Mouse (Mus musculus) midbrain, embryonic 14.5 days (tissue): Measurements from ENCODE around the gene Sec1. TPM values are rescaled to one million over a fixed set of nuclear protein-coding genes. Genes with fewer than 3 reads are reported as not detected.

Source experiments
- ATAC-seq: fragments of 200-750 bp; cut with Nextera tagmentation; 2 replicates; pipeline ENCODE4 v1.8.0; 2017; ENCODE audit warnings: moderate number of reproducible peaks, moderate library complexity; ENCODE audit not compliant: low FRiP score, low TSS enrichment
- DNase-seq: peaks from one replicate; pipeline ENCODE4 v3.0.0-alpha.2; 2015
- H3K27ac ChIP-seq: fragments of 300-500 bp; sonication (generic); replicated peaks from 2 replicates; pipeline ENCODE4 v1.5.1; 2014; ENCODE audit warnings: mild to moderate bottlenecking, low read depth, low read length, moderate library complexity
- H3K27me3 ChIP-seq: fragments of 300-500 bp; sonication (generic); 2 replicates; pipeline ENCODE4 v1.6.1; 2014; ENCODE audit warnings: low read length, control low read depth, mixed read lengths; ENCODE audit not compliant: control insufficient read depth, insufficient read depth
- H3K36me3 ChIP-seq: fragments of 300-500 bp; sonication (generic); 2 replicates; pipeline ENCODE4 v1.6.1; 2014; ENCODE audit warnings: low read length, control low read depth; ENCODE audit not compliant: control insufficient read depth, insufficient read depth
- H3K4me1 ChIP-seq: fragments of 300-500 bp; sonication (generic); 2 replicates; pipeline ENCODE4 v1.6.1; 2014; ENCODE audit warnings: mild to moderate bottlenecking, antibody characterized with exemption, low read length, control low read depth; ENCODE audit not compliant: control insufficient read depth, insufficient read depth
- H3K4me2 ChIP-seq: fragments of 300-500 bp; sonication (generic); 2 replicates; pipeline ENCODE4 v1.6.1; 2014; ENCODE audit warnings: mild to moderate bottlenecking, low read length, moderate library complexity
- H3K4me3 ChIP-seq: fragments of 300-500 bp; sonication (generic); replicated peaks from 2 replicates; pipeline ENCODE4 v1.5.1; 2014; ENCODE audit warnings: low read depth, low read length
- H3K9ac ChIP-seq: fragments of 300-500 bp; sonication (generic); replicated peaks from 2 replicates; pipeline ENCODE4 v1.6.1; 2014; ENCODE audit warnings: mild to moderate bottlenecking, low read length, moderate library complexity
- H3K9me3 ChIP-seq: fragments of 300-500 bp; sonication (generic); 2 replicates; pipeline ENCODE4 v1.6.1; 2016; ENCODE audit warnings: low read length, control low read depth, mixed read lengths; ENCODE audit not compliant: control insufficient read depth
- WGBS: fragments of 180-500 bp; shearing (Covaris S2); extraction: QIAGEN DNeasy Blood & Tissue Kit; methylation state at CpG from one replicate; pipeline ENCODE4 v1.1.7; 2014; 5-methylcytosine and 5-hydroxymethylcytosine counted together
- polyA plus RNA-seq: library from polyadenylated mRNA; unstranded; fragments of >200 nt; fragmentation: Nextera tagmentation; extraction: Ambion mirVana; gene quantifications from 2 replicates; pipeline ENCODE4 v1.2.1, GENCODE M21; 2014

Sec1 gene
- polyA plus RNA-seq, 1 experiment from 2014 or later, result 0.21 TPM

DNA sequence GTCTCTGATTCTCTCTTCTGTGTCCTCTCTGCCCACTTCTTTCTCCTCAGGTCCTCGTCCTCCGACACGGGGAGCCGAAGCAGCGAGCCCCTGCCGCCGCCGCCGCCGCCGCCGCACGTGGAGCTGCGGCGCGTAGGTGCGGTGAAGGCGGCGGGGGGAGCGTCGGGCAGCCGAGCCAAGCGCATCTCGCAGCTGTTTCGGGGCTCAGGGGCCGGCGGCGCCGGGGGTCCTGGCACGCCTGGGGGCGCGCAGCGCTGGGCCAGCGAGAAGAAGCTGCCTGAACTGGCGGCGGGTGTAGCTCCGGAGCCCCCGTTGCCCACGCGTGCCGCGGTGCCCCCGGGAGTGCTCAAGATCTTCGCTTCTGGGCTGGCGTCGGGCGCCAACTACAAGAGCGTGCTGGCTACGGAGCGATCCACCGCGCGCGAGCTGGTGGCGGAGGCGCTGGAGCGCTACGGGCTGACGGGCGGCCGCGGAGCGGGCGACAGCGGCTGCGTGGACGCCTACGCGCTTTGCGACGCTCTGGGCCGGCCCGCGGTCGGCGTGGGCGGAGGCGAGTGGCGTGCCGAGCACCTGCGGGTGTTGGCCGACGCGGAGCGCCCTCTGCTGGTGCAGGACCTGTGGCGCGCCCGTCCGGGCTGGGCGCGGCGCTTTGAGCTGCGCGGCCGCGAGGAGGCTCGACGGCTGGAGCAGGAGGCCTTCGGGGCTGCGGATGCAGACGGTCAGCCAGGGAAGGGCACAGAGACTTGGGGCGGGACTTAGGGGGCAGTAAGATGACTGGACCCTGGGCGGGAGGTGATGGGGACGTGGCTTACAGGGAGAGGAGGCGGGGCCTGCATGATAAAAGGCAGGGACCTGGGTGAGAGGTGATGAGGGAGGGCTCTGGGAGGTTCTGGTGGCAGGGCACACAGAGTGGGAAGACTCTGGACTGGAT lies 65.6 kb downstream of the Sec1 start:
- peak; percentile 82 for ATAC-seq
- H3K27me3 ChIP-seq, result peaks cover 8% of the 10 kb centered on the region; the same call in 1 of the 2 replicates
- WGBS, result under 1% methylated on average over 99 of the region's 105 CpGs
- peak overlapping the region; percentile 95 for H3K4me2 ChIP-seq
- peaks cover 6% of the 10 kb centered on the region; the same call in 1 of the 2 replicates for H3K4me1 ChIP-seq
- H3K9ac ChIP-seq, result peak overlapping the region; percentile 74
- peak overlapping the region; percentile 56 for H3K4me3 ChIP-seq
- no peaks in the 10 kb centered on the region for H3K9me3 ChIP-seq
- no peaks in the 10 kb centered on the region for H3K36me3 ChIP-seq
- peak; percentile 96 for DNase-seq
- H3K27ac ChIP-seq, result peak overlapping the region; percentile 89

Other genes with a start within 250 kb of the Sec1 start
- 5,898 and 6,785 TPM in 2 replicates for gene Ftl1, start 234.5 kb downstream of the Sec1 start, polyA plus RNA-seq
- gene Bax, start 227.5 kb downstream of the Sec1 start, polyA plus RNA-seq, result 107 and 182 TPM in 2 replicates
- 0.13 and 0.32 TPM in 2 replicates for gene Tulp2, start 212.5 kb downstream of the Sec1 start, polyA plus RNA-seq
- gene Gm45808, start 207.6 kb downstream of the Sec1 start, polyA plus RNA-seq, result not detected in 2 replicates
- 3.1 and 3.2 TPM in 2 replicates for gene Dhdh, start 205.6 kb downstream of the Sec1 start, polyA plus RNA-seq
- gene Nucb1, start 184.0 kb downstream of the Sec1 start, polyA plus RNA-seq, result 86.5 and 89.5 TPM in 2 replicates
- gene Ppp1r15a, start 168.1 kb downstream of the Sec1 start, polyA plus RNA-seq, result 9.5 and 10.2 TPM in 2 replicates
- 0.53 and 0.77 TPM in 2 replicates for gene Plekha4, start 168.1 kb downstream of the Sec1 start, polyA plus RNA-seq
- gene Hsd17b14, start 139.5 kb downstream of the Sec1 start, polyA plus RNA-seq, result not detected in 2 replicates
- gene Bcat2, start 124.2 kb downstream of the Sec1 start, polyA plus RNA-seq, result 14.9 and 16.9 TPM in 2 replicates
- gene Fgf21, start 78.9 kb downstream of the Sec1 start, polyA plus RNA-seq, result not detected in 2 replicates
- gene Fut1, start 77.1 kb downstream of the Sec1 start, polyA plus RNA-seq, result not detected in 2 replicates
- not detected in 2 replicates for gene Izumo1, start 72.6 kb downstream of the Sec1 start, polyA plus RNA-seq
- gene Rasip1, start 66.9 kb downstream of the Sec1 start, polyA plus RNA-seq, result 12.3 and 14.9 TPM in 2 replicates
- 3.0 and 4.3 TPM in 2 replicates for gene Mamstr, start 54.4 kb downstream of the Sec1 start, polyA plus RNA-seq
- gene Fut2, start 28.0 kb downstream of the Sec1 start, polyA plus RNA-seq, result 0.11 and 0.12 TPM in 2 replicates
- gene Ntn5, start 10.4 kb downstream of the Sec1 start, polyA plus RNA-seq, result 0.30 TPM in 1 of 2 replicates, not detected in the other
- 28.1 and 49.1 TPM in 2 replicates for gene Car11, start 5.4 kb upstream of the Sec1 start, polyA plus RNA-seq
- 1.9 and 4.3 TPM in 2 replicates for gene Dbp, start 10.7 kb upstream of the Sec1 start, polyA plus RNA-seq
- 631 and 710 TPM in 2 replicates for gene Rpl18, start 21.1 kb upstream of the Sec1 start, polyA plus RNA-seq
- 17.2 and 19.2 TPM in 2 replicates for gene Sphk2, start 23.6 kb upstream of the Sec1 start, polyA plus RNA-seq
- gene Fam83e, start 26.8 kb upstream of the Sec1 start, polyA plus RNA-seq, result 0.46 and 0.90 TPM in 2 replicates
- not detected in 2 replicates for gene Spaca4, start 31.4 kb upstream of the Sec1 start, polyA plus RNA-seq
- 25.2 and 30.2 TPM in 2 replicates for gene Lmtk3, start 89.3 kb upstream of the Sec1 start, polyA plus RNA-seq
- 5.2 and 8.5 TPM in 2 replicates for gene Sult2b1, start 90.3 kb upstream of the Sec1 start, polyA plus RNA-seq
- gene Cyth2, start 120.2 kb upstream of the Sec1 start, polyA plus RNA-seq, result 281 and 288 TPM in 2 replicates
- 0.63 and 0.88 TPM in 2 replicates for gene Kcnj14, start 130.4 kb upstream of the Sec1 start, polyA plus RNA-seq
- 37.2 and 37.4 TPM in 2 replicates for gene Grwd1, start 136.5 kb upstream of the Sec1 start, polyA plus RNA-seq
- gene Kdelr1, start 178.4 kb upstream of the Sec1 start, polyA plus RNA-seq, result 99.1 and 126 TPM in 2 replicates
- gene Grin2d, start 184.0 kb upstream of the Sec1 start, polyA plus RNA-seq, result 2.3 and 4.4 TPM in 2 replicates
- not detected in 2 replicates for gene Syngr4, start 202.3 kb upstream of the Sec1 start, polyA plus RNA-seq
- 5.1 and 7.5 TPM in 2 replicates for gene Tmem143, start 202.5 kb upstream of the Sec1 start, polyA plus RNA-seq
- 5.2 and 32.1 TPM in 2 replicates for gene Emp3, start 227.0 kb upstream of the Sec1 start, polyA plus RNA-seq
- gene Ccdc114, start 229.7 kb upstream of the Sec1 start, polyA plus RNA-seq, result 2.6 and 3.1 TPM in 2 replicates